Mouse (Mus musculus) myocyte (in vitro differentiated cells): ENCODE measurements at regions not wholly inside any gene's neighbourhood (a gene's known extent, or its start where the extent isn't known, plus 50 kb on each side); places are given as distances from the start of the nearest gene placed in this dataset.

ENCODE experiments used
- CEBPB ChIP-seq: IDR thresholded peaks from 2 replicates; pipeline ENCODE4 v1.6.1; 2011; ENCODE audit warnings: mild to moderate bottlenecking, moderate library complexity; ENCODE audit not compliant: poor library complexity, insufficient read depth, severe bottlenecking
- E2F4 ChIP-seq: IDR thresholded peaks from one replicate; pipeline ENCODE4 v1.6.1; 2011; ENCODE audit warnings: mild to moderate bottlenecking, control low read depth, moderate library complexity; ENCODE audit not compliant: insufficient read depth
- MAX ChIP-seq: IDR thresholded peaks from one replicate; pipeline ENCODE4 v1.6.1; 2011; ENCODE audit warnings: low read depth, mild to moderate bottlenecking, control low read depth
- MYOD1 ChIP-seq, 3 experiments: IDR thresholded peaks; one replicate each; pipeline ENCODE4 v1.6.1; 2011; ENCODE audit warnings: control low read depth in 2 of 3, low read depth in 2 of 3, mild to moderate bottlenecking in 2 of 3, moderate library complexity in 1 of 3; ENCODE audit not compliant: insufficient read length in 2 of 3, control insufficient read depth in 1 of 3
- MYOG ChIP-seq, 3 experiments: IDR thresholded peaks; one replicate each; pipeline ENCODE4 v1.6.1; 2011; ENCODE audit warnings: control low read depth in 2 of 3, low read depth in 2 of 3, mild to moderate bottlenecking in 2 of 3; ENCODE audit not compliant: insufficient read length in 2 of 3, control insufficient read depth in 1 of 3, insufficient read depth in 1 of 3
- POLR2A ChIP-seq: IDR thresholded peaks from one replicate; pipeline ENCODE4 v1.6.1; 2011; ENCODE audit warnings: low read depth, mild to moderate bottlenecking, control low read depth, moderate library complexity; ENCODE audit not compliant: insufficient read length
- POLR2AphosphoS2 ChIP-seq: IDR thresholded peaks from one replicate; pipeline ENCODE4 v1.6.1; 2011; ENCODE audit warnings: low read depth, control low read depth; ENCODE audit not compliant: insufficient read length
- REST ChIP-seq: IDR thresholded peaks from one replicate; pipeline ENCODE4 v1.6.1; 2011; ENCODE audit warnings: mild to moderate bottlenecking, control low read depth, moderate library complexity; ENCODE audit not compliant: insufficient read depth, insufficient read length
- SRF ChIP-seq: IDR thresholded peaks from one replicate; pipeline ENCODE4 v1.6.1; 2011; ENCODE audit warnings: low read depth; ENCODE audit not compliant: control insufficient read depth, insufficient read length
- TCF3 ChIP-seq: IDR thresholded peaks from one replicate; pipeline ENCODE4 v1.6.1; 2011; ENCODE audit warnings: low read depth, control low read depth; ENCODE audit not compliant: insufficient read length
- USF1 ChIP-seq: IDR thresholded peaks from one replicate; pipeline ENCODE4 v1.6.1; 2011; ENCODE audit warnings: low read depth, mild to moderate bottlenecking, control low read depth, moderate library complexity

DNA sequence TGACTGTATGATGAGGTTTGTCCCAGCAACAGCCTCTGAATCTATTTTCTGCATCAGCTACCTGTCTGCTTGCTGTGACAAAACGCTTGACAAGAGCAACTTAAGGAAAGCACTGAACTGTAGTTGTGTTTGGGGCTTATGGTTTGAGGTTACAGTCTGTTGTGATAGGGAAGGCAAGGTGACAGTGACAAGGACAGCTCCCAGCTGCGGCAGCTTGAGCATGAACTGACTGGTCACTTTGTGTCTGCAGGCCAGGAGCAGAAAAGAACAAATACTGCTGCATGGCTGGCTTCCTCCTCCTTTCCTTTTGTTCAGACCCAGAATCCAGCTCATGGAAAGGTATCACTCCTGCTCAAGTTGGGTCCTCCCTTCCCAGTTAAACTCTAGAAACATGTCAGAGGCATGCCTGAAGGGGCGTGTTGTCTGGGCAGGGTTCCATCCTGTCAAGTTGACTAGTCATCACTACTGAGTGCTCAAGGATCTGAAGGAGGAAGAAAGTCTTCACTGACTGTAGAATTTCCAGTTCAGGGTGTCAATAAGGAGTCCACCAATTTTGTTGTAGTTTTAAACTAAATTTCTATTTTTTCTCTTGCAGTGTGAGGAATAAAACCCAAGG is 55.7 kb upstream of the Arnt2 start:
- TF ChIP-seq POLR2A (no peak), MYOG (IDR thresholded peaks at IDR 0.05; ENCODE audit: control insufficient read depth in 1 of 3, insufficient read depth in 1 of 3, insufficient read length in 2 of 3, low read depth in 2 of 3) (no peak), USF1 (no peak), MAX (no peak), MYOD1 (IDR thresholded peaks at IDR 0.05; ENCODE audit: control insufficient read depth in 1 of 3, insufficient read length in 2 of 3, low read depth in 2 of 3) (no peak), SRF (no peak), POLR2AphosphoS2 (no peak), E2F4 (no peak), TCF3 (no peak), CEBPB (no peak), REST (no peak)
